Mouse (Mus musculus) cerebellum, adult 11-12 months (tissue): ENCODE data around the gene Clasrp.
A peak's percentile ranks its signal among the peaks of the same experiment; 100 is the strongest.

Experiments used
- DNase-seq: peaks from one replicate; pipeline ENCODE4 v3.0.0; 2022

The Clasrp gene

DNA sequence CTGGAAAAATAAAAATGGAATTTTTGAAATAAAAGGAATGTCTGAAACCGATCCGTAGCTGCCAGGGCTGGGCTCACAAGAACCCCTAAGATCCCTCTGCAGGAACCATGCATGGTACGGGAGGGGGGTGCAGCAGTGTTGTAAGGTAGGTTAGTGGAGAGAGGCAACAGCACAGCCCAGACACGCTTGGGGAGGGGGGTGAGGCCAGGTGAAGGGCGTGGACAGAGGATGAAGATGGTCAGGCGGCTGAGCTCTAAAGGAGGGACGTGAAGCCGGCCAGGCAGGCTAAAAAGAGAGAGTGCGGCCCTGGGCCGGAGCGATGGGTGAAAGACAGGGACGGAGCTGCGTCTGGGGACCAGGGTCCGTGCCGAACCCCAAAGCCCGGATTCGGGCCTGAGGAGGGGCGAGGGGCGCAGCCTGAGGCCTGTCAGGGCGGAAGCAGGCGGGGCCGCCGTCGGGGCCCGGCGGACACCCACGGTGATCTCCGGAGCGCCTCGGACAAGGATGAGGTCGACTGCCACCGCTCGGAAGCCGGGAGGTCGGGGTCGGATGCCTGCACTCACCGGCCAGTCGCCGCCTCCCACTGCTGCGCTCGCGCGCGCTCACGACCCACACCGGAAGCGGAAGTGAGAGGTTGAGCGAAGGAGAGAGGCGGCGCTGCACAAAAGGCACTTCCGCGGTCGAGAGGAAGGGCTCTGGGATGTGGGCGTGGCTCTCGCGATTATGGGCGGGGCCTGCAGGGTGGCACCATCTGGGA, at the start of gene Clasrp:
Clasrp (minus strand) TSS at position 638 of the 757 bp plus-strand sequence.
- DNase-seq = peak; percentile 95

DNA sequence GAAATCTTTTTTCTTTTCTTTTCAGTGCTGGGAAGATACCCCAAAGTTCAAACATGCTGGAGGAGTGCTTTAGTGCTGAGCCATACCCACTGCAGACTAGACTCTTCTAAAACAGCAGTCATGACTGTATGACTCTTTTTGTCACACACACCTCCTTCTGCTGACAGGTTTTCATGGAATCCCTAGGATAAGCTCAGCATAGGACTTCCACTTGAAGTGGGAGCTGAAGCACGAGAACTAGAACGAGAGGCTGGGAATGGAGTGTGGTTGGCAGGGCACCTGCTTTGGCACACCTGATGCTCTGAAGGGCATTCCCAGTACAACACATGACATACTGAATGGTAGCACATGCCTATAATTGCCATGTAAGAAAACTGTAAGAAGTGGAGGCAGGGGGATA, 48.3 kb upstream of the Clasrp start:
- DNase-seq = no peak

DNA sequence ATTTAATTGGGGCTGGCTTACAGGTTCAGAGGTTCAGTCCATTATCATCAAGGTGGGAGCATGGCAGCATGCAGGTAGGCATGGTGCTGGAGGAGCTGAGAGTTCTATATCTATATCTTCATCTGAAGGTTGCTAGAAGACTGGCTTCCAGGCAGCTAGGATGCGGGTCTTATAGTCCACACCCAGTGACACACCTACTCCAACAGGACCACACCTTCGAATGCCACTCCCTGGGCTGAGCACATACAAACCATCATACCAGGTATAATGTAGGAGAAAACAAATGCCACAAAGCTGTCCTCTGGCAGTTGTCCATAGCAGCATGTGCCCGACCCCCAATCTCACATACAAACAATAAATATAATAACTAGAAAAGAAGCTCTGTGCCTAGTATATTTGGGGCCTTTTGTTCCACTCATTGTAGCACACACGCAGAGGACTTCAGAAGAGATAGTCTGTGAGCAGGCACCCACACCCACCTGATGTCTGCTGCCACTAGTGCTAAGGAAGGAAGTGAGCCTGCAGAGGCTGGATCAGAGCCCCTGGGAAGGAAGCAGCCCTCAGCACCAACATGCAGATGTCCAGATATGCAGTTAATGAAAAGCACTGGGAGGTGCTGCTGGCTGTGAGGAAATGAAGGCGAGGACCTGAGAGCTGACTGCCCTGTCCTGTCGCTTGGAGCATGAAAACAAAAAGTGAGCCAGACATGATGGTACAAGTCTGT, 46.9 kb upstream of the Clasrp start:
- DNase-seq = no peak

DNA sequence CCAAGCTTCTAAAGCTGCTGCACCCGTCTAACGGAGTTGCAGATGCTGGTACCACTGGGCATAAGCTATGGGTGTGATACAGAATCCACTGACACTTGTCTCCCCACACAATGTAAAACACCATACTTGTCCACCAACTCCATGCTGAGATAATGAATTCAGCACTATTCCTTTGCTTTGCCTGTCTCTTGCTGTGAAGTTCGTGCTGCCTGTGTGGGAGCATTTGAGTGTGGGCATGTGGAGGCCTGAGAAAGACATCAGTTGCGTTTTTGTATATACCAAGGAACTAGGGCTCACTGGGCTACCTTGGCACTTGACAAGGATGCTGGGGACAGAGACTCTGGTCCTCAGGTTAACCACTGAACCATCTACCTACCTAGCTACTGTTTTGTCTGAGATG, 36.9 kb upstream of the Clasrp start:
- no peak for DNase-seq

DNA sequence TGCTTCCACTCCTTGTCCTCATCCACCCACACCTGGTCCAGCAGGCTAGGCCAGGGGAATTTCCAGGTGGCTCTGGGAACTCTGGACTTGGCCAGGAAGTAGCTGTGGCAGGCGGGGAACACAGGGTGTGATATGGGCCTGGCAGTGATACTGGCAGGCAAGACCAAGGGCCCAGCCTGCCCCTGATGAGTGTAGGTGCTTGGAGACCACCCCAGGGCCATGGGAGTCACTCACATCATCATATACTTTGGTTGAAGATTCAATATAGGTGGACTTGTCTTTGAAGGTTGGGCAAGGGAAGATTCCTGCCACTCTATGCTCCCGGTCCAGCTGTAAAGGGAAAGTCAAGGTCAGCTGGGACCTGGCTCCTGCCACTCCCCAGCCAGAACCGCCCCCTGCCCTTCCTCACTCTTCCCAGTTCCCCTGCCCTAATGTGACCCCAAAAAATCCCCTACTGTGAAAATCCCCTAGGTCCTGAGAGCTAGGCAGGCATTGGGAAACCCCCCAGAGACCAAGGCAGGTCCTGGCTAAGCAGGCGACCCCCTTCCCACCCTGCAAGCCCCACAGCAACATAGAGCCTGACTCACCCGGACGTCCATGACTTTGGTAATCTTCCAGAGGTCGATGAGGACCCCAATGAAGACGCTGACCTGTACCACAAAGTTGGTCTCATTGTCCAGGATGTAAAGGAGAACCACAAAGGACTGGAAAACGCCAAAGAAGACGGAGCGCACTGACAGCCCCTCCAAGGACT, 31.0 kb upstream of the Clasrp start:
- DNase-seq = no peak

DNA sequence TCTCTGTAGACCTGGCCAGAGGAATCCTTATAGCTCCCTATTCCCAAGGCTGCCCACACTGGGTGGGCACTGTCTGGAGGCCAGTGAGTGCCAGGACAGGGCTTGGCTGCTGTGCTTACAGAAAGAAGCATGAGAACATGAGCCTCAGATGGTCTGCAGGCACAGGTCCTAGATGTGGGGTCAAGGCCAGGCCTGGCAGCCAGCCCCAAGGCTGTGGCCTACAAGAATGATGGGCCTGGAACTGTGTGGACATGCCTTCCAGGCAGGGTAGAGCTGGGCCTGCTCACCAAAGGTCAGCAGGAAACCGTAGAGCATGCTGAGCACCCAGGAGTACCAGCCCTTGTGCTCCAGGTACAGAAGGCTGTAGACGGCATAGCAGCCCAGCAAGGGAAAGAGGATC, 30.3 kb upstream of the Clasrp start:
- no peak for DNase-seq

DNA sequence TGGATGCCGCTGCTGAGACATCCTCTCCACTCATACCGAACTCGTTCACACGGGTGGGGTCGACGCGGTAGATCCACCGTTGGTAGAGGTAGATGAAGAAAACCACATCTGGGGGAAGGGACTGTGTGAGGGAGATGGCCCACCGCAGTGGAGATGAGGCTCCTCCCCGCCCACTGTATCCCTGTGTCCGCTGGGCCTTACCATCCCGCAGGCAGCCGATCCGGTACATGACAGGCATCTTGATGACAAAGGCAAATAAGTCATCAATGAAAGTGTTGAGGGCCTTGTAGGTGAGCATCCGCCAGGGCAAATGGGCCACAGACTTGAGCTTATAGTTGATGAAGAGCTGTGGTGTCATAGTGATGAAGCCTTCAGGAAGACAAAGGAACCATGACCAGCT, 29.6 kb upstream of the Clasrp start:
- no peak for DNase-seq

DNA sequence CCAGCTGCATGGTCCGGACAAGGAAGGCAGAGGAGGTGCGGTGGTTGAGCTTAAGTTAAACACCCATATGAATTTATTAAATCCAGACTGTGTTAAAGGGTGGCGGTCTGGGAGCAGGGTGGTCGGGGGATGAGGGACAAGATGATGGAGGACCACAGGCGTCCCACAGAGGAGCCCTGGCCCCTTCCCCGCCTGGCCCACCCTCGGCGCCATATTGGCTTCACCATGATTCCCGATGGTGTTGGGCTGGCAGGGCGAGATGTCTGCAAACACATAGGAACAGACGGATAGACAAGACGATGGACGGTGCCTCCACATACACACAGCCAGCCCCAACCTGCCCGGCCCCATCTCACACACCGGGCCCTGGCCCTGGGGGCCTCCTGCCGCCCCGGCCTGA, 28.9 kb upstream of the Clasrp start:
- no peak for DNase-seq

DNA sequence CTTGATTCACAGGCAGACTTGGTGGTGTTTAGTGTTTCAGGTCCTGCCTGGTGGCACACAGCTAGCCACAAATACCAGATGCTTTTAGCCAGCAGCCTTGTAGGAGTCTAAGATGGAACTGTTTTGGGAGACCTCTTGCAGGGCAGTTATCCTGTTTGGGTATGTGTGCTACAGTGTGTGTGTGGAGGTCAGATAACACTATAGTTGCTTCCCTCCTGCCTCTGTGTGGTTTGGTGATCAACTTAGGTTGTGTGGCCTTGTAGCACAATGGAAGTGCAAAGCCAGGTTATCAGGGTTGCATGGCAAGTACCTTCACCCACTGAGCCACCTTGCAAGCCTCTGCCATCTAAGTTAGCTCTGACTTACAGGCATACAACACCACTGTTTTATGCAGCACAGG, 28.4 kb upstream of the Clasrp start:
- no peak for DNase-seq

DNA sequence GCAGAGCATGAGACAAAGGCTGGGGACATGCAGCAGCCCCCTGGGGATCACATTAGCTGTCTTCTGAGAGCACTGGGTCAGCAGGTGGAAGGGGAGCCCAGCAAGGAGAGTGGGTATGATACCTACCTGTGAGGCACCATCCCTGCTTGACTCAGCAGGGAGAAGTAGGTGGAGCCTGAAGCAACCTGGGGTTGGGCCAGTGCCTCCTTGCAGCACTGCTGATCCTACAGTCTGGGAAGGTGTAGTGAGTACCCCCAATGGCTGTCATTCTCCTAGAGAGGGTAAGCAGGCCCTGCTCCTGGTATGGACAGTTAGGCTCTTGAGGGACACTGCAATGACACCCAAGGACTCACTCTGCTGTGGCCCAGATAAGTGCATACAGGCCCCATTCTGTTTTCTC, 28.0 kb upstream of the Clasrp start:
- no peak for DNase-seq

DNA sequence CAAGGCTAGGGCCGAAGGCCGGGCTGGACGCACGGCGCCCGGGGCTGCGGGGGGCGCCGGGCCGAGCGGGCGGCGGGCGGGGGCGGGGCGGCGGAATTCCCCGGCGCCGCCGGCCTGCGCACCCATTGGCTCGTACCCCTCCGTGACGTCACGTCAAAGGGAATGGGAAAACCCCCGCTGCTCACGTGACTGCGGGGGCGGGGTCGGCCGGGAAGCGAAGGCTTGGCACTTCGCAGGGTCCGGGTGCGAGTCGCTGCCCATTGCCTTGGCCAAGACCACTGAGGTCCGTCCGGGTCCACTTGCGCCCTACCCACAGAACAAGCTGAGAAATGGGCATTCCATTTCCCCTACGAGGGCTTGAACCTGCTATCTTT, 25.1 kb upstream of the Clasrp start, which contains the start of gene Relb:
Relb (minus strand) TSS at position 78 of the 374 bp plus-strand sequence.
- peak; percentile 84 for DNase-seq

DNA sequence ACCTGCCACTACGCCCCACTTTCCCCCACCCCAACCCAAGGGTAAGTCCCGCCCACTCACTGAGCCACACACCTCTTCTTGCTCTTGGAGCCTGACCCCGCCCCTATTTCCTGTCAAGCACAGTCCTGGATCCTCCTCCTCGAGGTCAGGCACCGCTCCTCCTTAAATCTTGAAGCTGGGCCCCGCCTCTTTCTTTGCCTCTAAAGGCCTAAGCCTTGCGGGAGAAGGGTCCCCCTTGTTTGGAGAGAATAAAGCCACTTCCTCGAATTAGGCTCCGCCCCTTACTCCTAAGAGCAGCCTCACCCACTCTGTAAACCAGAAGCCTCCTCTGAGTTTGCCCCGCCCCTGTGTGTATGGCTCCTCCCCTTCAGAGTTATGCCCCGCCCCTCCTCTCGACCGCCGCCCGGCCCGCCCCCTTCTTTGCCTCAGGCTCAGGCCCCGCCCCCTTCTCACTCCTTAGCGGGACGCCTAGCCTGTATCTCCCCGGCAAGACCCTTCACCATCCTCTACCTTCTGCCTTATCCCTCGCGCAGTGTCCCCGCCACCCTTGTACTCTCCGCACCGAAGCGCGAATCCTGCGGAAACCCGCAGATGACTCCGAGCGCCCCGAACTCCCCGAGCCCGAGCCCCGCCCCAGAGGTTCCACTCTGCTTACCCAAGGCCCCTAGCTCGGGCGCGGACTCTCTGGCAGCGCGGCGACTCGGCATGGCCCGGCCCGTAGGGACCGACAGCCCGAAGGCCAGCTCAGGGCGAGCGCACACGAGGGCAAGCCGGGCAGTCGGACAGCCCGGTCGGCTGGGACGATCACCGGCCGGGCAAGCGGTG, 24.5 kb upstream of the Clasrp start:
- DNase-seq = peak; percentile 86

DNA sequence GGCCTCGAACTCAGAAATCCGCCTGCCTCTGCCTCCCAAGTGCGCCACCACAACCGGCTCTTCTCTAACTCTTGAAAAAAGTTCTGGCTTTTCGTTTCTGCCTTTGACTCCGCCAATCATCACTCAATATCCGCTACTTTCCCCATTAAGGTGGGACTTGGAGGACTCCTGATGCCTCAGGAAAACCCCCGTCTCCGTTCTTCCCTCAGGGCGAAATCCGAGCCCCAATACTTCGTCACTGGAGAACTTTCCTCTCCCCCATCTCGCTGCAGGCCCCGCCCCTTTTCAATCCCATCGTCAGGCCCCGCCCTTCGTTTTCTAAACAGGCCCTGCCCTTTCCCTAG, 23.9 kb upstream of the Clasrp start:
- no peak for DNase-seq

DNA sequence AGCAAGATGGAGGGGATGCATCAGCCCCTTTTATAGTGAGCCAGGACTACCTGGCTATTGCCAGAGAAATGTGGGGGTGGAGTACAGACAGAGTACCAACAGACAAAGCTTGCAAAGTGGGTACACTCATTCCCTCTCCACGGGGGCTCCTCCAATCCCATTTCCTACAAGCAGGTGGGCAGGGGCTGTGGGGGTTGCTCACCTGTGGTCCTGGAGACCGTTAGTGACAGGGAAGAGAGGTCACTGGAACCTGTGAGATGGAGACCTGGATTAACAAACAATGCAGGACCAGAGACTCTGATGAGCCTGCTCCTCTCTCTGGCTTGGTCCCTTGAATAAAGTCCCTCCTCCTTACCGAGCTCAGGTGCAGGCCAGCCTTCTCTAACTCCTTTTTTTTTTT, 23.4 kb upstream of the Clasrp start:
- no peak for DNase-seq

DNA sequence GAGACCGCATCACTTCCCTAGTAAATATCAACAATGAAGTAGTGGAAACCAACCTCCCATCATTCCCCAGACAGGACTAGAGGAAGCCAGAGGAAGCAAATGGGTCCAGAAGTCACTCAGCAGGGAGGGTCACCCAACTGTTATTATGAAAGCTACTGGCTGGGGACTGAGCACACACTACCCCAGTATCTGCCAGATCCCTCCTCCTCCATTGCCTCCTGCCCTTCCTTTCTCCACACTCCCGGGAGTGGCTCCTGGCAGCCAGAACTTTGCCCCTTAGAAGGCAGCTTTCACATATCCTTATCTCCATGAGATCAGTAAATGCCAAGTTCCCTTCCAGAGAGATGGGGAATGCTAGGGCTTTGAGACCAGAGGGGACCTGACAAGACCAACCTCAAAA, 19.1 kb upstream of the Clasrp start:
- no peak for DNase-seq

DNA sequence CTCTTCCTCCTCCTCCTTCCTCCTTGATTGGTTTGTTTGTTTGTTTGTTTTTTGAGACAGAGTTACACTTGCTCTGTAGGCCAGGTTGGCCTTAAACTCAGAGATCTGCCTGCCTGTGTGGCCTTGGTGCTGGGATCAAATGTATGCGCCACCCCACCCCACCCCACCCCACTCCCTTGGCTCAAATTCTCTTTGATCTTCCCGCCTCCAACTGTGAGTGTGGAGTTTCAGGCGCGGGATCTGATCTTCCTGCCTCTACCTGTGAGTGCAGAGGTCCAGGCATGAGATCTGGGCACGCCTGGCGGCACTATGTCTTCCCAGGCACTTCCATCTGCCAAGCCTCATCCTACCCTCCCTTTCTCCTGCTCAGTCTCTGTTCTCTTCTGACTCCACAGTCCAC, 18.0 kb upstream of the Clasrp start:
- no peak for DNase-seq

DNA sequence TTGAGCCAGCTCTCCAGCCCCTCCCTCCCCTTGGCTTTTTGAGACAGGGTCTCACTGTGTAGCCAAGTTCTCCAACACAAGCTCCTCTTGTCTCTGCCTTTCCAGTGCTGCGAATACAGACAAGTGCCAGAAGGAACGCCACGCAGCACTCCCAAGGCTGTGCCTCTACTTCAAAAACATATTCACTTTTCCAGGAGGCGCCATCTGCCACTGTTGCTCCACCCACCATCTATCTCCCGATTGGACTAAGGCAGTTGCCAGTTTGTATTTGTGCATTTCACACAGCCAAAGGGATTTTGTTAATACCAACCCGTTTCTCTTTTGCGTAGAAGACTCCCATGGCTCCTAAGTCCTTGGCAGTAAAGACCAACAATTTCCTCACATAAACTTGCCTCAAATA, 16.5 kb upstream of the Clasrp start:
- DNase-seq = no peak

DNA sequence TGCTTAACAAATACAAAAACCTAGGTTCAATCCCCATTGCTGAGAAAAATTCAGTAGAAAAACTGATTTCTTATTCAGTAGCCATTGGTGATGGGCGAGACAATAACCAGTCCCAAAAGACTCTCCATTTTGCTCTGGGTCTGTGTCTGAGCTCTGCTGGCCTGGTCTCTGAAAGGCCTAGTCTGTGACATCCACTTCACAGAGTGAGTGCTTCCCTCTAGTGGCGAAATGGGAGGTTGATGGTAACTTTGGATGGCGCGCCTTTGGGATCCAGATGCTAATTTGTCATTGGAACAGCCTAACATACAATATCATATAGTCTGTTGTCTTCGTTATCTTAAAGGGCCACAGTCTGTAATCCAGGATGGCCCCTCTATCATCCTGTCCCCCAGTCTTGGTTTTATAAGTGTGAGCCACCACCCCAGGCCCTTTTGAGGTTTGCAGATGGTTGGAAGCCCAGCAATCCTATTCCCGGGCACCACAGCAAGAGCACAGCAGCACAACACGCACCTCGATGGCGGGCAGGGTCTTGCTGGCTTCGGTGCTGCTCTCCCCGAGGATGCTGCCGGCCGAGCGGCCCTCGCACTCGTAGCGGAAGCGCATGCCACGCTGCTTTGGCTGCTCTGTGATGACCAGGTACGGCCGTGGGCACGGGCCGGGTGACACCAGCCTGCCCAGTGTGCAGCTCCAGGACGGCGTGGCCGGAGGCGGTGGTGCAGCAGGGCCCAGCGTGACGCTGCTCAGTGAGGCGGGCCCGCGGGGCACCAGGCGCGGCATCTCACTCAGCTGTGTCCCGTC, 14.9 kb upstream of the Clasrp start:
- peak; percentile 66 for DNase-seq

DNA sequence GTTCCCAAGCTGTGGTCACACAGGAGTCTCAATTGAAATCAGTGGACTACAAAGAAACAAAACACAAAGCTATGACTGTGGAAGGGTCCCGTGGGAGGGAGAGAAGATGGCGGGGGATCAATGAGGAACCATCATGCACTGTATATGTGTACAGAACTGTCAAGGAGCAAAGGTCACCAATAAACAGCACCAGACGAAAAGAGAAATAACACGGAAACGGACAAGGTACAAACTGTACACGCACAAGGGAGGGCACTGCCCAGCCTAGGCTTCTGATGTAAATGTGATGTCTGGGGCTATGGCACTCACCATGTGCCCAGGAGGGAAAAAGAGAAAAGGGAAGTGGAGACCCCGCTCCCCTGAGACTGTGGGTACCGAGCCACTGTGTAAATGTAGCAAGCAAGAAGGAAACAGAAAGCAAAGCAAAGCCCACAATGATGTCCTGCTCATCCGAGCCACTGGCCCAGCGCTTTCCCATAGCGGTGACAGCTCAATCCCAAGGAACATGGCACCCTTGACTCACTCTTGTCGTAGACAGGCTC, 10.8 kb upstream of the Clasrp start:
- no peak for DNase-seq

DNA sequence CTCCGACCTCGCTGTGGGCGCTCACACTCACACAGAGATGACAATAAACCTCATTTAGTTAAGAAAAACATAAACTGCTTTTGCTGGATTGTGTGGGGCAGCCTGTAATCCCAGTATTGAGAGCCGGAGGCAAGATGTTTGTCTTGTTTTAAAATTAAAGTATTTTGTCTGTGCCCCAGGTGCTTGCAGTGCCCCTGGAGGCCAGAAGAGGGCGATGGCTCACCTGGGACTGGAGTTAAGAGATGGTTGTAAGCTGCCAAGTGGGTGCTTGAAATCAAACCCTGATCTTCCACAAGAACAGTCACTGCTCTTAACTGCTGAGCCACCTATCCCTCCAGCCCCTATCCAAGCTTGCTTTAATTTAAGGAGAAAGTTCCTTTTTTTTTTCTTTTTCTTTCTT, 6.7 kb upstream of the Clasrp start:
- DNase-seq = no peak

DNA sequence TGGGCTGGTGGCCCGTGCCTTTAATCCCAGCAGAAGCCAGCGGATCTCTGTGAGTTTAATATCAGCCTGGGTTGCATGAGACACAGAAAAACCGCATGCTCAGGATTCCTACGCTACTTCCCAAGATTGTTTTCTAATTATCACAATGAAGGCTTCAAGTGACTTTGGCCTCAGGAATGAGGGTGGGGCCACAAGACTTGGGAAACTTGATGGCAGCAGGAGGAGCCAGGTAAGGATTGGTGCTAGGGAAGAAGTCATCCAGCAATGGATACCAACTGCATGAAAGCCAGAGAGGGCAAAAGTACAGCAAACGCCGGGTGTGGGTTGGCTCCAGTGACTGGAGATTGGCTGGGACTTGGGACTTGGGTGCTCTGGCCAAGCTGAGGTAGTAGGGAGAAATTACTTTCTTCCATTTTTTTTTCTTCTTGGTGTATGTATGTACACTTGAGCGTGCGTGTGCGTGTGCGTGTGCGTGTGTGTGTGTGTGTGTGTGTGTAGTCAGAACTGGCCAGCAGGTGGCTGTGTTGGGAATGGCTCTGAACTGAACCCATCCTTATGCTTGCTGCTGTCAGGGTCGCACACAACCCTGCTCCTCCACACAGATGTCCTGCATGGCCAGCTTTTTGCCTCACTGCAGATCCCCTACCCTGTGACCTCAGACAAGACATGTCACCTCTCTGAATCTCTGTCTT, 5.5 kb upstream of the Clasrp start:
- no peak for DNase-seq
